Mouse (Mus musculus): ENCODE data around the gene Adamts7.

- TF ChIP-seq CTCF (IDR thresholded peaks at IDR 0.05; ENCODE audit: insufficient read depth, low read length) (no peak), POLR2A (IDR thresholded peaks at IDR 0.05; ENCODE audit: borderline replicate concordance, extremely low read depth, low read depth, low read length) (no peak)
These were observed 74.6 kb downstream of the Adamts7 start for GRCm38 (mm10) chr9:90237232-90238062.
